Mouse (Mus musculus) brain, embryonic 14.5 days (tissue): ENCODE data around the gene Relch.

Experiments
- CTCF ChIP-seq: fragments of 200-500 bp; IDR thresholded peaks from 2 replicates; pipeline ENCODE4 v1.5.1; 2012; ENCODE audit warnings: inconsistent platforms, mild to moderate bottlenecking, moderate library complexity, borderline replicate concordance; ENCODE audit not compliant: insufficient read depth, insufficient read length; ENCODE audit errors: extremely low read depth
- POLR2A ChIP-seq: fragments of 200-500 bp; IDR thresholded peaks from 2 replicates; pipeline ENCODE4 v1.6.1; 2012; ENCODE audit warnings: mild to moderate bottlenecking, inconsistent platforms, borderline replicate concordance; ENCODE audit not compliant: poor library complexity, insufficient read depth, insufficient read length, severe bottlenecking; ENCODE audit errors: extremely low read depth

DNA sequence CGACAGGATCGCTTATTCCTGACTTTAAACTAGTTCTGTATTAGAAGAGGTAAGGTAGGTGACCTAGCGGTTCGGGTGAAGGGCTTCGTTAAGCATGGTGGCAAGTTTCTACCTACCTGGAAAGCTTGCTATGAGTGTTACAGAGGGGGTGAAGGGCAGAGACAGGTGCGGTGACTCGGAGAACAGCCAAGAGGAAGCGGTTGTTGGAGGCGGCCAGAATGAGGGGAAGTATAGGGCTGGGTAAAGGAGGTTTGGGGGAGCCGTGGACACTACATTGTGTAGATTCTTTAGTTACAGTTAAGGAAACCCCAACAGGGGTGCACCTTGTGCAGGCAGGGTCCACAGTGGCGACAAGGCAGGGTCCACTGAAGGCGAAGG lies 116.4 kb downstream of the Relch start:
- TF ChIP-seq POLR2A (no peak), CTCF (no peak)
